Comparison of ENCODE assay signal across 8 mouse cellular contexts in genomic region chr14:105313877-105314276, GRCm38 (mm10). TPM values are rescaled to one million over a fixed set of nuclear protein-coding genes. Genes with fewer than 3 reads are reported as not detected.
DNase-seq lines count a peak whose midpoint lies in the region; ATAC-seq and TF ChIP-seq lines count a peak whose summit lies in the region.

No protein-coding gene starts in this region.

- intact Hi-C loops in heart, adult 2 months (cut with DNase I), result loop anchor here (5.0 to 10.0 kb wide), 2 partner anchors 81 to 583 kb away; partner anchors contain the start of gene Spry2
- intact Hi-C loops in heart, postnatal 25 days (cut with DNase I), result loop anchor here (5.0 to 10.0 kb wide), 3 partner anchors 81 to 1181 kb away; partner anchors contain the start of gene Spry2

- no peaks in the 10 kb centered on the region for H3K27me3 ChIP-seq in heart, adult 2 months (ENCODE audit: control insufficient read depth, insufficient read depth, low read length)
- no peaks in the 10 kb centered on the region for H3K27me3 ChIP-seq in heart, postnatal 0 days (ENCODE audit: control insufficient read depth, insufficient read depth, low read length)

- H3K4me2 ChIP-seq in heart, postnatal 0 days (ENCODE audit: low read depth, low read length), result peak overlapping the region; percentile 50

- 41% methylated on average over 5 of the region's 5 CpGs for WGBS in heart, adult 2 months
- WGBS in heart, postnatal 0 days, result 30% methylated on average over 5 of the region's 5 CpGs

- no peaks in the 10 kb centered on the region for H3K79me2 ChIP-seq in heart, adult 2 months (replicated peaks; ENCODE audit: control insufficient read depth, insufficient read depth, low read length)

- peaks cover 2% of the 10 kb centered on the region for H3K36me3 ChIP-seq in heart, adult 2 months (ENCODE audit: control insufficient read depth, insufficient read depth, low read length)
- peaks cover 7% of the 10 kb centered on the region for H3K36me3 ChIP-seq in heart, postnatal 0 days (replicated peaks; ENCODE audit: control insufficient read depth, insufficient read depth, low read length)

- peak overlapping the region; percentile 43; the same call in 1 of the 2 replicates for H3K9ac ChIP-seq in heart, adult 2 months (ENCODE audit: low read depth, low read length)
- H3K9ac ChIP-seq in heart, postnatal 0 days (replicated peaks; ENCODE audit: low read depth, low read length), result peak overlapping the region; percentile 24; the same call in 1 of the 2 replicates

- H3K4me3 ChIP-seq in heart, adult 2 months, result no peak overlapping the region
- no peak overlapping the region for H3K4me3 ChIP-seq in heart, postnatal 0 days (ENCODE audit: low read depth, low read length)

- TF ChIP-seq EP300 in heart, adult 2 months (IDR thresholded peaks at IDR 0.05; ENCODE audit: insufficient read depth, low read depth, low read length), result no peak
- TF ChIP-seq EP300 in heart, postnatal 0 days (IDR thresholded peaks at IDR 0.05; ENCODE audit: low read depth), result no peak

- H3K27ac ChIP-seq in heart, adult 2 months, result no peak overlapping the region
- H3K27ac ChIP-seq in heart, postnatal 0 days (ENCODE audit: low read depth), result no peak overlapping the region

- TF ChIP-seq POLR2A in heart, adult 2 months (IDR thresholded peaks at IDR 0.05; ENCODE audit: insufficient read depth, low read depth, low read length), result no peak

- peak; percentile 57; the same call in 1 of the 2 replicates for ATAC-seq in heart, postnatal 0 days (ENCODE audit: insufficient read depth, low read depth)
- ATAC-seq in erythroid progenitor cell, adult 5-6 weeks (replicated peaks; ENCODE audit: low FRiP score, poor library complexity, severe bottlenecking), result no peak

- H3K4me1 ChIP-seq in heart, adult 2 months (ENCODE audit: control insufficient read depth, insufficient read depth, low read length), result peaks cover 2% of the 10 kb centered on the region; the same call in 1 of the 2 replicates
- no peaks in the 10 kb centered on the region for H3K4me1 ChIP-seq in heart, postnatal 0 days (ENCODE audit: control insufficient read depth, insufficient read depth)

- peak; percentile 74 for TF ChIP-seq CTCF in heart, adult 2 months (IDR thresholded peaks at IDR 0.05)
- peak; percentile 68 for TF ChIP-seq CTCF in heart, postnatal 0 days (IDR thresholded peaks at IDR 0.05; ENCODE audit: low read depth)

- H3K9me3 ChIP-seq in heart, postnatal 0 days (replicated peaks; ENCODE audit: control insufficient read depth, low read length), result no peaks in the 10 kb centered on the region

- no peak for DNase-seq in heart, adult 2 months
- no peak for DNase-seq in heart, postnatal 25 days (ENCODE audit: low spot score)
- DNase-seq in 416B (ENCODE audit: low read depth), result peak; percentile 38
- DNase-seq in brain, adult 2 months (ENCODE audit: low read depth, low spot score), result peak; percentile 66
- DNase-seq in heart, postnatal 0 days (ENCODE audit: low spot score), result peak; percentile 65
- peak; percentile 33 for DNase-seq in lung, postnatal 14 days
- DNase-seq in left cerebral cortex, adult 18-20 months (ENCODE audit: low spot score in 2 of 2), result no peak

RNA-seq across cellular contexts. Expression of gene Ndfip2, which starts 55.5 kb away (rescaled TPM):
- 10 to 100 TPM; 15.6 to 17.6 TPM for total RNA-seq in heart, adult 2 months (2021)
- polyA plus RNA-seq in heart, adult 2 months (2012; rRNA removed), result 19.3 and 27.0 TPM in 2 replicates
- 10 to 100 TPM; 19.3 to 19.7 TPM for total RNA-seq in heart, postnatal 25 days (2021)
- total RNA-seq in heart, postnatal 0 days (2014; rRNA removed; ENCODE audit: low replicate concordance), result 66.0 and 67.7 TPM in 2 replicates
- 39.2 and 39.8 TPM in 2 replicates for polyA plus RNA-seq in heart, postnatal 0 days (2015; fragmentation: Nextera tagmentation; extraction: Ambion mirVana)
- 5.8 and 16.8 TPM in 2 replicates for total RNA-seq in erythroid progenitor cell, adult 5-6 weeks (2015; ENCODE audit: low replicate concordance)
- total RNA-seq in erythroid progenitor cell, adult 5-6 weeks (2017; ENCODE audit: low replicate concordance), result 0.68 and 5.1 TPM in 2 replicates
- total RNA-seq in left cerebral cortex, adult 18-20 months (2021), result 100 to 1,000 TPM; 100 to 113 TPM

Comparison
In these comparisons a context has a peak if more than half of its experiments do, and no peak if none do; other contexts are left out.
1. DNase-seq: peak in 416B (single experiment), brain, adult 2 months (single experiment), heart, postnatal 0 days (single experiment) and lung, postnatal 14 days (single experiment); none in heart, adult 2 months (0 of 2), heart, postnatal 25 days (single experiment) and left cerebral cortex, adult 18-20 months (0 of 2).